Mouse (Mus musculus) limb, embryonic 15.5 days (tissue): Measurements from ENCODE around the gene Kcnq1. TPM values are rescaled to one million over a fixed set of nuclear protein-coding genes. Genes with fewer than 3 reads are reported as not detected.

ENCODE experiments used
- ATAC-seq: fragments of 200-750 bp; cut with Nextera tagmentation; 2 replicates; pipeline ENCODE4 v1.8.0; 2017; ENCODE audit warnings: low read depth, moderate TSS enrichment; ENCODE audit not compliant: insufficient number of reproducible peaks, low FRiP score, low TSS enrichment
- H3K27ac ChIP-seq: fragments of 300-500 bp; sonication (generic); 2 replicates; pipeline ENCODE4 v1.5.1; 2015; ENCODE audit warnings: moderate library complexity, mild to moderate bottlenecking, inconsistent platforms
- H3K27me3 ChIP-seq: fragments of 300-500 bp; sonication (generic); 2 replicates; pipeline ENCODE4 v1.6.1; 2015; ENCODE audit warnings: inconsistent platforms
- H3K36me3 ChIP-seq: fragments of 300-500 bp; sonication (generic); 2 replicates; pipeline ENCODE4 v1.6.1; 2015; ENCODE audit warnings: inconsistent platforms
- H3K4me1 ChIP-seq: fragments of 300-500 bp; sonication (generic); 2 replicates; pipeline ENCODE4 v1.6.1; 2015; ENCODE audit warnings: inconsistent platforms
- H3K4me2 ChIP-seq: fragments of 300-500 bp; sonication (generic); 2 replicates; pipeline ENCODE4 v1.6.1; 2015; ENCODE audit warnings: mild to moderate bottlenecking, inconsistent platforms
- H3K4me3 ChIP-seq: fragments of 300-500 bp; sonication (generic); 2 replicates; pipeline ENCODE4 v1.5.1; 2015; ENCODE audit warnings: mild to moderate bottlenecking, inconsistent platforms
- H3K9ac ChIP-seq: fragments of 300-500 bp; sonication (generic); 2 replicates; pipeline ENCODE4 v1.6.1; 2015; ENCODE audit warnings: inconsistent platforms
- H3K9me3 ChIP-seq: fragments of 300-500 bp; sonication (generic); 2 replicates; pipeline ENCODE4 v1.6.1; 2016; ENCODE audit warnings: inconsistent platforms
- WGBS: fragments of 180-500 bp; shearing (Covaris S2); methylation state at CpG from one replicate; pipeline ENCODE4 v1.1.7; 2015; 5-methylcytosine and 5-hydroxymethylcytosine counted together
- polyA plus RNA-seq: library from polyadenylated mRNA; unstranded; fragments of >200 nt; fragmentation: Nextera tagmentation; extraction: Ambion mirVana; gene quantifications from 2 replicates; pipeline ENCODE4 v1.2.1, GENCODE M21; 2015

Kcnq1 gene
- polyA plus RNA-seq, 1 experiment from 2014 or later = 1.1 TPM

GRCm38 (mm10) chr7:143305808-143306207, 199.6 kb downstream of the Kcnq1 start:
- Histone ChIP-seq H3K4me3 (no peak overlapping the region), H3K36me3 (no peaks in the 10 kb centered on the region), H3K4me2 (peak overlapping the region; percentile 22; the same call in 1 of the 2 replicates), H3K9me3 (no peaks in the 10 kb centered on the region), H3K27ac (peak overlapping the region; percentile 81), H3K27me3 (no peaks in the 10 kb centered on the region), H3K9ac (no peak overlapping the region), H3K4me1 (peaks cover 50% of the 10 kb centered on the region)
- peak; percentile 83 for ATAC-seq
- 17% methylated on average over 10 of the region's 10 CpGs for WGBS

- 97% methylated on average over 1 of the region's 1 CpGs for WGBS
- H3K27me3 ChIP-seq = no peaks in the 10 kb centered on the region
- ATAC-seq = no peak
- H3K4me3 ChIP-seq = no peak overlapping the region
- H3K27ac ChIP-seq = no peak overlapping the region
- H3K36me3 ChIP-seq = no peaks in the 10 kb centered on the region
- peaks cover 50% of the 10 kb centered on the region for H3K4me1 ChIP-seq
- H3K4me2 ChIP-seq = no peak overlapping the region
- H3K9ac ChIP-seq = no peak overlapping the region
- no peaks in the 10 kb centered on the region for H3K9me3 ChIP-seq
Measured at GRCm38 (mm10) chr7:143308001-143308400, 201.8 kb downstream of the Kcnq1 start.

GRCm38 (mm10) chr7:143310311-143310710, 204.1 kb downstream of the Kcnq1 start:
- Histone ChIP-seq H3K4me2 (0 out of 2 replicates have a peak overlapping the region, but pooled peaks have one; percentile 12), H3K27me3 (no peaks in the 10 kb centered on the region), H3K9me3 (no peaks in the 10 kb centered on the region), H3K36me3 (no peaks in the 10 kb centered on the region), H3K9ac (no peak overlapping the region), H3K27ac (peak overlapping the region; percentile 88), H3K4me3 (no peak overlapping the region), H3K4me1 (peaks cover 59% of the 10 kb centered on the region)
- WGBS = 21% methylated on average over 3 of the region's 3 CpGs
- no peak; the same call in 1 of the 2 replicates for ATAC-seq

- Histone ChIP-seq H3K27ac (peak overlapping the region; percentile 88), H3K27me3 (no peaks in the 10 kb centered on the region), H3K9me3 (no peaks in the 10 kb centered on the region), H3K9ac (no peak overlapping the region), H3K4me2 (0 out of 2 replicates have a peak overlapping the region, but pooled peaks have one; percentile 12), H3K4me1 (peaks cover 56% of the 10 kb centered on the region), H3K36me3 (no peaks in the 10 kb centered on the region), H3K4me3 (no peak overlapping the region)
- ATAC-seq = peak; percentile 52; the same call in 1 of the 2 replicates
- WGBS = 20% methylated on average over 8 of the region's 8 CpGs
Measured at GRCm38 (mm10) chr7:143310847-143311246, 204.7 kb downstream of the Kcnq1 start.

- 88% methylated on average over 7 of the region's 7 CpGs for WGBS
- Histone ChIP-seq H3K9me3 (no peaks in the 10 kb centered on the region), H3K4me2 (no peak overlapping the region), H3K4me1 (peaks cover 52% of the 10 kb centered on the region), H3K27me3 (no peaks in the 10 kb centered on the region), H3K36me3 (no peaks in the 10 kb centered on the region), H3K4me3 (no peak overlapping the region), H3K9ac (no peak overlapping the region), H3K27ac (peak overlapping the region; percentile 88)
- ATAC-seq = no peak
Measured at GRCm38 (mm10) chr7:143311471-143311870, 205.3 kb downstream of the Kcnq1 start.

GRCm38 (mm10) chr7:143313572-143314319, 207.6 kb downstream of the Kcnq1 start:
- Histone ChIP-seq H3K9ac (no peak overlapping the region), H3K27me3 (no peaks in the 10 kb centered on the region), H3K4me2 (no peak overlapping the region), H3K9me3 (no peaks in the 10 kb centered on the region), H3K36me3 (no peaks in the 10 kb centered on the region), H3K4me3 (no peak overlapping the region), H3K27ac (peak overlapping the region; percentile 6; the same call in 1 of the 2 replicates), H3K4me1 (peaks cover 51% of the 10 kb centered on the region)
- 49% methylated on average over 11 of the region's 11 CpGs for WGBS
- no peak for ATAC-seq

GRCm38 (mm10) chr7:143318512-143318911, 212.3 kb downstream of the Kcnq1 start:
- ATAC-seq = no peak
- Histone ChIP-seq H3K4me2 (no peak overlapping the region), H3K4me3 (no peak overlapping the region), H3K4me1 (peaks cover 26% of the 10 kb centered on the region), H3K27me3 (no peaks in the 10 kb centered on the region), H3K9ac (no peak overlapping the region), H3K27ac (no peak overlapping the region), H3K9me3 (no peaks in the 10 kb centered on the region), H3K36me3 (no peaks in the 10 kb centered on the region)
- WGBS = 35% methylated on average over 5 of the region's 5 CpGs

GRCm38 (mm10) chr7:143320367-143320766, 214.2 kb downstream of the Kcnq1 start:
- peaks cover 18% of the 10 kb centered on the region for H3K4me1 ChIP-seq
- no peaks in the 10 kb centered on the region for H3K9me3 ChIP-seq
- H3K27me3 ChIP-seq = no peaks in the 10 kb centered on the region
- H3K9ac ChIP-seq = no peak overlapping the region
- H3K4me3 ChIP-seq = no peak overlapping the region
- H3K27ac ChIP-seq = peak overlapping the region; percentile 52
- no peak; the same call in 1 of the 2 replicates for ATAC-seq
- WGBS = 46% methylated on average over 8 of the region's 8 CpGs
- H3K36me3 ChIP-seq = no peaks in the 10 kb centered on the region
- no peak overlapping the region for H3K4me2 ChIP-seq

GRCm38 (mm10) chr7:143325051-143325450, 218.9 kb downstream of the Kcnq1 start:
- 77% methylated on average over 16 of the region's 16 CpGs for WGBS
- H3K27me3 ChIP-seq = no peaks in the 10 kb centered on the region
- peaks cover 42% of the 10 kb centered on the region for H3K4me1 ChIP-seq
- no peaks in the 10 kb centered on the region for H3K9me3 ChIP-seq
- peak overlapping the region; percentile 52; the same call in 1 of the 2 replicates for H3K27ac ChIP-seq
- H3K36me3 ChIP-seq = no peaks in the 10 kb centered on the region
- no peak overlapping the region for H3K9ac ChIP-seq
- ATAC-seq = no peak
- H3K4me3 ChIP-seq = no peak overlapping the region
- H3K4me2 ChIP-seq = no peak overlapping the region

GRCm38 (mm10) chr7:143328185-143328915, 222.2 kb downstream of the Kcnq1 start:
- no peaks in the 10 kb centered on the region for H3K36me3 ChIP-seq
- no peak overlapping the region for H3K4me2 ChIP-seq
- ATAC-seq = 0 out of 2 replicates have a peak, but pooled peaks have one; percentile 27

GRCm38 (mm10) chr7:143329110-143329810, 223.1 kb downstream of the Kcnq1 start:
- H3K9ac ChIP-seq = no peak overlapping the region
- ATAC-seq = peak; percentile 41; the same call in 1 of the 2 replicates
- no peaks in the 10 kb centered on the region for H3K36me3 ChIP-seq
- no peaks in the 10 kb centered on the region for H3K9me3 ChIP-seq
- H3K27ac ChIP-seq = peak overlapping the region; percentile 58; the same call in 1 of the 2 replicates
- H3K27me3 ChIP-seq = no peaks in the 10 kb centered on the region
- H3K4me3 ChIP-seq = no peak overlapping the region
- H3K4me1 ChIP-seq = peaks cover 45% of the 10 kb centered on the region
- 67% methylated on average over 14 of the region's 14 CpGs for WGBS
- no peak overlapping the region for H3K4me2 ChIP-seq

More at GRCm38 (mm10) chr7:143328185-143328915, 222.2 kb downstream of the Kcnq1 start:
- H3K9ac ChIP-seq = no peak overlapping the region
- no peak overlapping the region for H3K4me3 ChIP-seq
- peaks cover 39% of the 10 kb centered on the region for H3K4me1 ChIP-seq
- H3K27ac ChIP-seq = no peak overlapping the region; the same call in 1 of the 2 replicates
- H3K27me3 ChIP-seq = no peaks in the 10 kb centered on the region
- WGBS = 31% methylated on average over 18 of the region's 18 CpGs
- H3K9me3 ChIP-seq = no peaks in the 10 kb centered on the region
